Mouse (Mus musculus) adrenal gland, adult 18-20 months (tissue): Measurements from ENCODE around the gene Grik5. TPM values are rescaled to one million over a fixed set of nuclear protein-coding genes. Genes with fewer than 3 reads are reported as not detected.

Source experiments
- DNase-seq, 2 experiments: peaks; one replicate each; pipeline ENCODE4 v3.0.0; 2021 to 2022; ENCODE audit warnings: low spot score in 2 of 2
- total RNA-seq, 2 experiments: library from RNA; stranded (reverse); gene quantifications; 1 replicate in 1 of 2; 2 replicates in 1 of 2; pipeline ENCODE4 v1.2.3; 2021

Grik5 gene
- total RNA-seq, 2 experiments from 2014 or later: 15.3 to 17.2 TPM

DNA sequence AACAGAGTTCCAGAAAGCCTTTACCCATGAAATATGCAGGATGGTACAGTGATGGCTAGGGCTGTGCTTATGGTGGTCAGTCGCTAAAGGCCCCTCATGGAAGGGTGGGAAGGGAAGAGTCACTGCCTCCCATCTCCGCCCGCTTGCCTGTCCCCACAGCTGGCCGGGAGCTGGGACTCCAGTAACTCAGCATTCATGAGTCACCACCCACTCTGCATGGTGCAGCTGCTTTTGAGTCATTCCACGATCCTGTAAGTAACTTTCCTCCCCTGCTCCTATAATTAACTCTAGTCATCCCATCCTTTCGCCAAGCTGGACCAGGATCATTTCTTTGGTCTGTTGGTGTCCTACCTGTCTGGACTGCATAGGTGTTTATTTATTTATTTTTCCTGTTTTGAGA, 79.1 kb downstream of the Grik5 start:
- no peak for DNase-seq

DNA sequence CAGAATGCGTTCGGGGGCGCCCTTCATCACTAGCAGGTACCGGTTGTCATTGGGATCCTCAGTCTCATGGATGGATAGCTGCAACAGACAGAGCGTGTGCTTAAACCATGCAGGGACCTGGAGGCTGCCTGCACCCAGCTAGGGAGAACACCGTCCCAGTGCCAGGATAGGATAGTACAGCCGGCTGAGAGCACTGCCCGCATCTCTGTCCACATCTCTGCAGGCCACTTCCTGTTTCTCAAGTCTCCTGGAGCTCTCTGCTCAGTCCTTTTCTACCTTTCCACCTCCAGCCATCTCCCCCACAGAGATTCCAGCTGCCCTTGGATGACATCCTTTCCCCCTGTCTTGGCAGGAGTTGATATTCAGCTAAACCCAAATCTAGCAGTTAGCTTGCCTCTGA, 81.7 kb downstream of the Grik5 start:
- no peak for DNase-seq

DNA sequence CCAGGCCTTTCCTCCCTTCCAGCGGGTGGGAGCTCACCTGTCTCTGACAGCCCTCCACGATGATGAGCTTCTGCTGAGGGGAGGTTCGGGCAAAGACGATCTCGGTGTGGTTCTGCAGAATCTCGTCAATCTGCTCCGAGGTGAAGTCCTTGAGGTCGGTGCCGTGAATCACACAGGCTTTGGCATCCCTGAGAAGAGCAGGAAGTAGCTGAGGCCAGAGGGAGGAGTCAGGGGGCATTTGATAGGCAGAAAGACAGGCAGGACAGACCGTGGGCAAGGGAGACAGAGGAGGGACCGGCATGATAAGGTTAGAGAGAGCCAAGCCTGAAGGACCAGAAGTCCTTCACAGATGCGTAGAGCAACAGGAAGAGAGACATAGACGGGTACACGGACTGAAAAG, 84.2 kb downstream of the Grik5 start:
- DNase-seq: peak in 1 of 2 experiments; percentile 43

DNA sequence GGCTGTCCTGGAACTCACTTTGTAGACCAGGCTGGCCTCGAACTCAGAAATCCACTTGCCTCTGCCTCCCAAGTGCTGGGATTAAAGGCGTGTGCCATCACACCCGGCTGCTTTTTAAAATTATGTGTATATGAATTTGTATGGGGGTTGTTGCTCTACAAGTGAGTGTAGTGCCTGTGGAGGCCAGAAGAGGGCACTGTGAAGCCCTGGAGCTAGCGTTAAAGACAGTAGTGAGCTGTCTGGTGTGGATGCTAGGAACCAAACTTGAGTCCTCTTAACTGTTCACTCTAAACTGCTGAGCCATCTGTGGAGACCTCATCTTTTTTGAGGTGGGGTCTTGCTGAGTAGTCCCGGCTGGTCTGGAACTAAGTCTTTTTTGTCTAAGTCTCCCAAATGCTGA, 86.3 kb downstream of the Grik5 start:
- DNase-seq: no peak

DNA sequence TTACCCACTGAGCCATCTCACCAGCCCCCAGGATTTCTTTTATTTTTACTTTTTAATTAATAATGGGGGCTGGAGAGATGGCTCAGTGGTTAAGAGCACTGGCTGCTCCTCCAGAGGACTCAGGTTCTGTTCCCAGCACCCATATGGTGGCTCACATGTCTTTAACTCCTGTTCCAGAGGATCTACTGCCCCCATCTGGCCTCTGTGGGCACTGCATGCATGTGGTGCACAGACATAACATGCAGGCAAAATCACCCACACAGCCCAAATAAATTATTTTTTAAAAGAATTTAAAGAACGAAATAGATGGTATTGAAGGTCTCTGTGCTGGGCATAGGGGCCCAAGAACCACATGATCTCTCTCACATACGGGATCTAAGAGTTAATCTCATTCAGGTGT, 87.8 kb downstream of the Grik5 start:
- no peak for DNase-seq

DNA sequence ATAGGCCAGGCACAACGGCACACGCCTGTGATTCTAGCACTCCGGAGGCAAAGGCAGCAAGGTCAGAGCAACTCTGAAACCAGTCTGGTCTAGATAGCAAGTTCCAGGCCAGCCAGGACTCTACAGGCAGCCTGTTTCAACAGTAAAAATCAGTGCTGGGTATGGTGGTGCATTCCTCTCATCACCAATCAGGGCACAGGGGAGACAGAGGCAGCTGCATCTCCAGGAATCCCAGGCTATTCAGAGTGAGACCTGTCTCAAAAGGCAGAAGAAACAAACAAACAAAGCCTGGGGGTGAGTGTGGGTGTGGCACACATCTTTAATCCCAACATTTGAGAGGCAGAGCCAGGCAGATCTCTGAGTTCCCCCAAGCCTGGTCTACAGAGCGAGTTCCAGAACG, 88.8 kb downstream of the Grik5 start:
- DNase-seq: no peak

DNA sequence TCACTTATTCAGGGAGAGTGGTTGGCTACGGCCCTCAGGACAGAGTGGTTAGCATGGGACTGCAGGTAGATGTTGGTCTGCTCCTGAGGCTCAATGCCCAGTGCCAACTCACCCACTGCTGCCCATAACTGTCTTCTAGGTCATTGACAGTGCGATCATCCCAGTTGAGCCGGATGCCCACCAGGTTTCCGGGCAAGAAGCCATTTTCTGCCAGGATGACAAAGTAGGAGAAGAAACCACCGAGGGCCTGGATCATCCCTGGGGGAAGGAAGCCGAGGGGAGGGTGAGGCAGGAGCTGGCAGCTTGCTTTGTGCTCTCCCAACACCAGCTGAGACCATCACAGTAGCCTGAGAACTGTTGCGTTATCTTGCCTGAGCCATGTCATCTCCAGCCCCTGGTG, 91.7 kb downstream of the Grik5 start:
- DNase-seq: no peak

DNA sequence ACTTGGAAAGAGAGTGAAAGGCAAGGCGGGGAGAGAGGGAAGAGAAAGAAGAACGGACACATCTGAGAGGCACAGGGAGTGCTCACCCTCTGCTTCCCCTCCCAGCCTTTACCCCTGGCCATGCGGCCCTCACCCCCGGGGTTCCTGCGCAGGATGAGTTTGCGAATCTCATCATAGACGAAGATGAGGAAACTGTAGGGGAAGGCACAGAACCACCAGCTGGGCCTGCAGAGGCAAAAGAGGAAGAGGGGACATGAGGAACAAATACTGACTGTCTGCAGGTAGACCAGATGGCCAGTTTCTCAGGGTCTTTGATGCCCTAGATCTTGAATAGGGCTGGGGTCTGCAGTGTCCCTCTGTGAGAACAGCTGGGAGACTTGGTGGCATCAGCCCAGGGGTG, 93.4 kb downstream of the Grik5 start:
- no peak for DNase-seq

DNA sequence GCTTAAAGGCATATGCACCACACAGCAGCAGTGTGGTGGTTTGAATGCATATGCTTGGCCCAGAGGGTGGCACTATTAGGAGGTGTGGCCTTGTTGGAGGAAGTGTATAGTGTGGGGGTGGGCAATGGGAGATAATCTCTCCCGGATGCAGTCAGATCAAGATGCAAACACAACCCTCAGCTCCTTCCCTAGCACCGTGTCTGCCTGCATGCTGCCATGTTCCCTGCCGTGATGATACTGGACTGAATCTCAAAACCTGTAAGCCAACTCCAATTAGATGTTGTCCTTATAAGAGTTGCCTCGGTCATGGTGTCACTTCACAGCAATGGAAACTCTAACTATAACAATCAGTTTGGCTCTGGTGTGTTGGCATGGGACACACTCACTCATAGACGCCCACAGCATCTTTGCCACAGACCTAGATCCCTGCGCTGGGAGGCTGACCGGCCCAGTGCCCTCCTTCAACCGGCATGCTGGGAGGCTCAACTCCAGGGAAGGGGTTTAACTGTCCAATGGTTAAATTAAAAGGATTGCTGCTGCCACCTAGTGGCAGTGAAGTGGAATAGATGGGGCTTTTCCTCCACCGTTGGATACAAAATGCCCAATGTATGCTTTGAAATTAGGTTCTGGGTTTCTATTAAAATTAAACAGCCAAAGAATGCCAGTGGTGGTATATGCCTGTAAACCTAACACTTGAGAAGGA, 97.1 kb downstream of the Grik5 start:
- DNase-seq: peak in 1 of 2 experiments; percentile 39

DNA sequence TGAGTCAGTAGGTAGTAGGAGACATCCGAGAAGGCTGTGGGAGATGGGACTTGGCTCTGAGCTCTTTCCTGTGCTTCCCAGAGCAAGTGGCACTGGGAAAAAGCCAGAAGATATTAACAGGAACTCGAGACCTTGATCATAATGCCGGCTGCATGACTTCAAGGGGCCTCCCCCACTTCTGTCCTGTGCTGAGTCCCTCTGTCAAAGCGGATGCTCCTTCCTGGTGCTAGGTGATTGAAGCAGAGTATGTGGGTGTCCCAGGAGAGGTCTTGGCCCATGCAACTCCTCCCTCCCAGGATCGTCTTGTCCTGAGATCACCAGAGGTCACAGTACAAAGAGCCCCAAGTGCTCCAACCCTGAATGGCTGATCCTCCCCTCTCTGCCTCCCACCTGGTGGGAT, 98.2 kb downstream of the Grik5 start:
- no peak for DNase-seq

DNA sequence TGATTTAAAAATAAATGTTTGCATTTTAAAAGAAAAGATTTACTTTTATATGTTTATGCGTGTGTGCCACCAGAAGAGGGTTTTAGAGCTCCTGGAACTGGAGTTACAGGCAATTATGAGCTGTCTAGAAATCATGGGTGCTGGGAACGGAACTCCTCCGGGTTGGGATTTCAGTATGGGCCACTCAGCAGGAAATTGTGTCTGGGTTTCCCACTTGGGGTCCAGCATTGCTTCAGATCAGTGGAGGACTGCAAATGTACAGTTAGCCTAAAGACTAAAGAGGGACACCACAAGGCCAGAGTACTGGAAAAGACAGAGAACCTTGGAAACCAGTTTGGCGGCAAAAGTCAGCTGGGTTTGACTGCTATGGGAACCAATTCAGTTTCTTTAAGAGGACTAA, 98.9 kb downstream of the Grik5 start:
- no peak for DNase-seq

DNA sequence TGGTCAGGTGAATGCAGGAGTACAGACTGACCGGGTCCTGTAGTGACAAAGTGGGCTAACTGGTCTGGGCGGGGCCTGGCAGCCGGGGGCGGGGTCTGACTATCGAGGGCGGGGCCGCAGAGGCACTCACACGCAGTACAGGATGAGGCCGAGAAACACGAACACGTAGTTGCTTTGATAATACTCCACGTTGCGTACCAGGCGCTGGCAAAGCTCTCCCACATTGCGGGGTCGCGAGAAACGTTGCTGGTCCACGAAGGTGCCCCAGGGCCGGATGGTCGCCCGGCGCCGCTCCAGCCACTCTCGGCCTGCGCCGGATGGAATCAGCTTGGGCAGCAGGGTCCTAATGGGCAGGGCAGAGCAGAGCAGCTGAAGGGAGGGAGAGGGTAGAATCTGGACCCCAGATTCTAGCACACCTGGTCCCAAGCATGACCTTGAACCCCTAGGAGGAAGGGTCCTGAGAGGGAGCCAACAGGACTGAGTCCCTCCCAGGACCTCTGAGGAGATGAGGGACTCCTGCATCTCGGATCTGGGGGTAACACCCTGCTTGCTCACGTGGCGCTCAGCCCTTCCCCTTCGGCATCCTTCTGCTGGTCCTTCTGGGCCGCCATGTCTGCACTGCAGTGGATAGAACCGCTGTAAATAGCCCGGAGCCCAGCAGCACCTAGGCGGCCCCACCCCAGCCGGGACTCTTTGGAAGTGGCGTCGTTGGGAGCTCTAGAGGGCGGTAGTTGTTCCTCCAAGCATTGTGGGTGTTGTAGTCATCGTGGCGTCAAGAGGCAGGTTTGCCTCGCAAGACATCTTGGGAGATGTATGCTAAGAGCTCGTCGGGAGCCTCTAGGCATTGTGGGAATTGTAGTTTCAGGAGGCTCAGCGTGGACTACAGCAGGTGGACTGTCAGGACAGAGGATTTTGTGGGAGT, 99.9 kb downstream of the Grik5 start, which contains the start of gene Rabac1:
Rabac1 (minus strand) TSS at position 783 of the 922 bp plus-strand sequence.
- peak; percentile 85 to 86 for DNase-seq

DNA sequence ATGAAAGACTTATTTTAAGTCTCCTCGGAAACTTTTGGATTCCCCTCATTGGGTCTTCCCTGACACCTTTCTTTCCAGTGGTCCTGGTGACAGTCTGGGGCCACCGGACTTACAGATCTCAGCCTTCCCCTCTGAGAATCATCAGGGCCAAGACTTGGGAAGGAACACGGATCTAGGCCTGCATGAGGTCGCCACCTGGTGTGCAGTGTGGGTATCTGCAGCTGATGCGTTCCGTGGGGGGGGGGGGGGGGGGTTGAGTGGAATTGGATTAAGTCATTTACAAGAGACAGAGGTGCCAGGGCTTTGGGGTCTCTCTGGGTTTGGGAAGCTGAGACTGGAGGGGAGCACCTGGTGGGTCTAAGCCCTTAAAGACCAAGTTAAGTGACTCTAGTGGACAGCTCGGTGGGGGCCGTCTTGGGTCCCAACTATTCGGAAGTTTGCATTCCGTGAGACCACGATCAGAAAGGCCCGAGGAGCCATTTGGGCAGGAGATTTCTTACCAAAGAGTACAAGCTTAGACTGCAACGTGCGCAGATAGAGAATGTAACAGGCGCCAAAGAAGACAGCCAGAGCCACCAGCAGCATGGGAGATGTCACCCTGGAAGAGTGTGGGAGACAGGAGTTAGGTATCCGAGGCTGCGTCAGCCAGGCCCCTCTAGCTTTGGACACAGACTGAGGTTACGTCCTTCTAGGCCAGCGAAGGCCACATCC, 100.7 kb downstream of the Grik5 start:
- DNase-seq: peak in 1 of 2 experiments; percentile 39

DNA sequence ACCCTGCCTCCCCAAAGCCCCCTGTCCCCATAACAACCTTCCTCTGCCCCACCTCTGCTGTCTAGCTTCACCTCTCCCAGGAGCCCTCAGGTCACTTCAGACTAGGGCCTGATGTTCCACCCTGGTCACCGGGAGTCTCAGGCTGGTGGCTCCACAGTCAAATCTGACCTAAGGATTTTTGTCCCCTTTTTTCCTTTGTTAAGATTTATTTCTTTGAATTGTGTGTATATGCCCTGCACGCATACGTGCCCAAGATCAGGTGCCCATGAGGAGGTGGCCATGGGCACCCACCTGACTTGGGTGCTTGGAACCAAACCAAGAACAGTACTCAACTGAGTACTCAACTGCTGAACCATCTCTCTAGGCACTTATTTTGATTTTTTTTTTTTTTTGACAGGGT, 101.8 kb downstream of the Grik5 start:
- no peak for DNase-seq

DNA sequence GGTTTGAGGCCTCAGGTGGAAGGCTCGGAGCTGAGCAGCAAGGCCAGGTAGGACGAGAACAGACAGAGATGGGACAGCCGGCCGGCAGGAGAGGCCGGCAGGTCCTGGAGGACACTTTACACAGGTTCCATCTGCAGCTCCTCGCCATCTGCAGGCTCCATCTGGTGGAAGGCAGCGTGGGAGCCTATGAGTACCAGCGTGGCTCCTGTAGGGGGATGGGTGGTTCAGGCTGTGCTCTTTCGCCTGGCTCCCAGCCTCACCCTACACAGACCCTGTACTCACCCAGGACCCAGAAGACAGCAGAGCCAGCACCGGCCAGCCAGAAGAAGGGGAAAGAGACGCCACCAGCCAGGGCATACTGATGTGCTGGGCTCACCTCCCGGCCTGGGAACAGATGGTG, 102.3 kb downstream of the Grik5 start:
- no peak for DNase-seq

DNA sequence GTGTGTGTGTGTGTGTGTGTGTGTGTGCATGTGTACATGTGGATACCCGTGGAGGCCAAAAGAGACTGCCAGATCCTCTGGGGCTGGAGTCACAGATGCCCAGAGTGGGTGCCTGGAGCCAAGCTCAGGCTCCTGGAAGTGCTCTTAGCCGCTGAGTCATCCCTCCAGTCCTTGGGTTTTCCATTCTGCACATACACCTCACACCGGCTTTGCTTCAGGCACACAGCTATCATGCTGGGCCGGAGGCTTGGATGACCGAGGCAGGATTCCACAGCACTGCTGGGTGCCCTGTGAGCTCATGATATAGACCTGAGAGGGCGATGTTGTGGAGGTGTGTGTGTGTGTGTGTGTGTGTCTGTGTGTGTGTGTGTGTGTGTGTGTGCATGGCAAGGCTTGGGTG, 103.7 kb downstream of the Grik5 start:
- no peak for DNase-seq

DNA sequence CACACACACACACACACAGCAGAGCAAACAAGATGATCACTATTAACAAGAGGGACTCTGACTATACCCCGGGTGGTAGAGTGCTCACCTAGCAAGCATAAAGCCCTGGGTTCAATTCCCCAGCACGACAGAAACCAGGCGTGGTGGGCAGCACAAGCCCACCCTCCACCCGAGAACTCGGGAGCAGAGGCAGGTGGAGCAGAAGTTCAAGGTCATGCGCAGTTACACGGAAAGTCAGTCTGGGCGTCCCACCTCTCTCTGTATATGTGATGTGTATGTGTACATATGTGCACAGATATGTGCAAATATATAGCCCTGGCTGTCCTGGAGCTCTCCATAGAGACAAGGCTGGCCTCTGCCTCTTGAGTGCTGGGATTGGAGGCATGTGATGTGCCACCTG, 104.2 kb downstream of the Grik5 start:
- DNase-seq: no peak

DNA sequence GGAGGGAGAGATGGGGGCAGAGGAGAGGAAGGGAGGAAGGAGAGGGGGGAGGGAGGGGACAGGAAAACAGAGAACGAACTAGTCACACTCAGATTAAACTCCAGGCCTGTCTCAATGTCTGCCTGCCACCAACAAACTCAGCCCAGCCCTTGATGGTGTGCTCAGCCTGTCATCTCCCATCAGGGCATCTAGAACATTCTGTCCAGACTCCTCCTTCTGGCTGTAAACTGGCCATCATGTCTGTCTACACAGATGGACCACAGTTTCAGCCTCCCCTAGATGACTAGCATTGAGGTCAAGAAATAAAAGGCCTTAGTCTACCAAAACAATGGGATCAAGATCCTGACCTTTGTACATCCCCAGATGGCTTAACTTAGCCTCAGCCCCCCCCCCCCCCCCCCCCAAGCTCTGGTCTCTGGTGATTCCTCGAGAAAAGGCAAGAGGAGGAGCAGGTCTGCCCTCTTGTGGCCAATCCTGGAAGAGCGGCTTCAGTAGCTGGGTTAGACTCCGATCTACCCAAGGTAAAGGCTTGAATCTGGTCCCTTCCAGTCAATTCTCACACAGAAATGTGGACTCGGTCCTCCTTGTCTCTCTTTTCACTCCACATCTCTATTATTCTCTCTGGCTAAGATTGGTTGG, 107.1 kb downstream of the Grik5 start:
- DNase-seq: peak; percentile 76 to 84

DNA sequence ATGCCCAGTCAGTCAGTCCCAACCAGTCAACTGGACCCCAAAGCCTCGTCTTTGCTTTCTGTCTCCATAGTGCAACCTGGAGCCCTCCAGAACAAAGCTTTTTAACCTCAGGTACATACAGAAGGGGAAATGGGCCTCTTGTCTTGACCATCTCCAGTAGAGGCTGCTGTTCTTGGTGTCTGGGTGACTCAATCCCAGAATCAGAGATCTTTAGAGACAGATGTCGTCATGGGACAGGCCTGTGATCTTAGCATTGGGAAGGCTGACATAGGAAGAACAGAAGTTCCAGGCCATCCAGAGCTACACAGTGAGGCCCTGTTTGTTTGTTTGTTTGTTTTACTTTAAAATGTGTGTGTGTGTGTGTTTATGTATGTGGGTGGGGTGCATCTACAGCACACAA, 107.9 kb downstream of the Grik5 start:
- DNase-seq: no peak
